Mouse (Mus musculus) mouse embryonic stem cell (cell line): ENCODE measurements around the gene Iqca.

Source experiments
- in situ Hi-C, 2 experiments: fragments of 300-500 bp; cut with MboI; formaldehyde crosslinking; loops; 1 replicate in 1 of 2; 3 replicates in 1 of 2; pipeline ENCODE4 v1.14.3; 2019 to 2020; ENCODE audit warnings: low sequenced_read_pairs in 2 of 2, low pct_unique_long_range_greater_than_20kb in 1 of 2, mixed read lengths in 1 of 2; ENCODE audit not compliant: unreplicated experiment in 1 of 2

Gene Iqca

DNA sequence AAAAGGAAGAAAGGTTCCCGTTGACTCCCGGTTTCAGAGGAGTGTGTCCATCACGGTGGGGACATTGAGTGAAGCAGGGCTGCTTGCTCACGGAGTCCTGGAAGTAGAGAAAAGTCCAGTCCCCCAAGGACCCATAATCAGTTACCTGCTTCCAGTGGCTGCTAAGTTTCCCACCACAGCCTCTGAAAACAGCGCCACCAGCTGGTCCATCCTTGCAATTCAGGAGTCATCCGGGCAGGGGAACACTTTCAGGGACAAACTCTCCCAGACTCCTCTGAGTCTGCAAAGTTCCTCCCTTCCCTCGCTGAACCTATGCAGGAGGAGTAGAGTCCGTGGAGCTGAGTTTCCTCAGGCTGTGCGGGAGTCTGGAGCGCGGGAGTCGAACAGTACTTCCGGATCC is 6.7 kb upstream of the Iqca start:
- in situ Hi-C loops = no loop called here

DNA sequence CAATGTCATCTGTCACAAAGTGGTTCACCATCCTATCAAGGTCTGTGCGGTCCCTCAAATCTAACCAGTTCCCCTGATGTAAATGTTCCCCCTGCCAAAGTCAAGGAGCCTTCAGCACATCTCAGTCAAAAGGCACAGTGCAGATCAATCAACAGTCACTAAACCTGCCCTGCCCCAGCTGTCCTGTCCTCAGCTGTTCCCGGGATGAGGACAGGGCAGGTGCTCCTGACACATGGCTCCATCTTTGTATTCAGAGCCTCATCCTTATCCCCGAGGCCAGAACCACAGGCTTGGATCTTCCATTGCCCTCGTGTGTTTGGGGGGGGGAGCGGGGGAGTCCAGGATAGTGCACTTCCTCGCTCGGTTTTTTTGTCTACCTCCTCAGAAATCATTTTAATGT is 3.4 kb upstream of the Iqca start:
- in situ Hi-C loops = no loop called here

DNA sequence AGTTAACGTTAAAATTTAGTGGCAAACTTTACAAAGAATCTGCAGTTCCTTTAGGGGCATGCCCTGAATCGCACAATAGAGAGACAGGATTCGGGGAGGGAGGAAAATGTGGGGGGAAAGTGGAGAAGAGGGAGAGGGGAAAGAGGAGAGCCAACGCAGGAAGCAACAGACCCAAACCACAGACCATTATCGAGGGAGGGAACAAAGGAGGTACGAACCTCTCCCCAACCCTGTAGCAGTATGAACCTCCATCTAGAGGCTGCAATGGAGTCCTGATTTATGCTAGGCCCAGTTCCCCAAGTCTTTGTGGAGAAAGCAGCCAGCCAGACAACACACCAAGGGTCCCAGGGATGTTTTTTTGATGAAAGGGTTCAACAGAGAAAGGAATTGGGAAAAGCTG is 586 bp upstream of the Iqca start:
- in situ Hi-C loops = no loop called here

DNA sequence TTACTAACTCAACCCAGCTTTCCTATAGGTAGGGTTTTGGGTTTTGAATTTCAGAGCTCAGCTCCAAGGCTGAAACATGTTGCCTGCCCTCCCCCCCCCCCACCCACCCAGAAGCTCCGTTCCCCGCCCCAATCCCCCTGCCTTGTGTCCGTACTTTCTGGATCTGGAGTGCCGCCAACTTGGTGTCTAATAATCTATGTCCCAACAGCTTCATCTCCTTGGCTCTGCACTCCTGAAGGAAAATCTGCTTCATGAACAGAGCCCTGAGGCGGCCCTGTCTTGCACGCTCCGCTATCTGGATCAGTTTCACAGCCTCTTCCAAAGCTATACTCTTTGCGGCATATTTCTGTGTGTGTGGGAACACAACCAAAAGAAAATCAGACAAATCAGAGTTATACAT is 13.5 kb downstream of the Iqca start:
- in situ Hi-C loops = no loop called here

- in situ Hi-C loops = no loop called here
Observed at GRCm38 (mm10) chr1:90132402-90132801, 20.8 kb downstream of the Iqca start.

DNA sequence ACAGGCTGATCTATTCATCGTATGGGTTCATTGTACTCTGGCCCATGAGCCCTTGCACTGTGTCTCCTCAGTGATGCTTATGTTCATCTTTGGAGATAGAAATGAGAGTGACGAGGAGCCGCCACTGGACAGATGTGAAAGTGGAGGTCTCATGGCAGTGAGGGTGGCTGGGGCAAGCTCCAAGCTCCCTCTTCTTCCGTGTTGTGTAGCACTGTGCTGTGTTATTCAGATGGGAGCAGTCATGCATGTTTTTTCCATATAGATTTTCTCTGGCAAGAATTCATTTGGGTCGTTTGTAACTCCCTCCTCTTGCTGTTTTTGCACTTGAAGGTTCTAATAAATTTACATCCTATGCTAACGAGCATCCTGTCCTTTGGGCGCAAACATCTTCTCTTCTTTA is 21.2 kb downstream of the Iqca start:
- in situ Hi-C loops = no loop called here

DNA sequence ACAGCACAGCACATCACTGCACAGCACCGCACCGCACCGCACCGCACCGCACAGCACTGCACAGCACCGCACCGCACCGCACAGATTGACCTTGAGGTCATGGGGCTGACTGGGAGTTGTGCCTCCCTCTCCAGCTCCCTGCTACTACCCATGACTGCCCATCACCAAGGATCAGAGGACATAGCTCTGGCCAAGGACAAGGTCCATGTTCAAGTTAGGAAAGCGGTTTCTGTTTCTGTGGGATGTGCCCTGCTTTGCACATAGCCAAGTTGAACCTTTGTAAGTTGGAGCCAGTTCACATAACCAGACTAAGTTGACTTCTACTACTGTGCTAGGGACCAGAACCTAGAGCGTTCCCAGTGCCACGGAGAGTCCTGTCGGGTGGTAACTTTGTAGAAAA is 28.6 kb downstream of the Iqca start:
- in situ Hi-C loops = no loop called here

GRCm38 (mm10) chr1:90120706-90121105 is 32.5 kb downstream of the Iqca start:
- in situ Hi-C loops = no loop called here

DNA sequence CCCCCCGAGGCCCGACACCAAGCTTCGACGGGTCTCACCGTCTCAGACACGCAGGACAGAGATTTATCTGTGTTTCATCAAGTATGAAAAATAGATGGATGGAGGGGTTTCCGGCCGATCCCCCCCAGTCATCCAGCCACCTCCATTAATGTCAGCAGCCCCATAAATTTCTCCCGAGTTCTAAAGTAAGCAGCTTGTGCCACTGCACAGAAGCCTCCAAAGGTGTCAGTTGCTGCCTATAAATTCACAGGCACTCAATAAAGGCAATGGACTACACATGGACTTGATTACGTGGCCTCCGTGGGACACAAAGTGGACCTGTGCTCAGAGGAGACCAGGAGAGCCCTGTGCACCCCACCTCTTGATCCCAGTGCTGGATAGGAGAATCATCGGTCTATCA is 34.0 kb downstream of the Iqca start:
- in situ Hi-C loops = no loop called here

GRCm38 (mm10) chr1:90117207-90117606 is 36.0 kb downstream of the Iqca start:
- in situ Hi-C loops = no loop called here

DNA sequence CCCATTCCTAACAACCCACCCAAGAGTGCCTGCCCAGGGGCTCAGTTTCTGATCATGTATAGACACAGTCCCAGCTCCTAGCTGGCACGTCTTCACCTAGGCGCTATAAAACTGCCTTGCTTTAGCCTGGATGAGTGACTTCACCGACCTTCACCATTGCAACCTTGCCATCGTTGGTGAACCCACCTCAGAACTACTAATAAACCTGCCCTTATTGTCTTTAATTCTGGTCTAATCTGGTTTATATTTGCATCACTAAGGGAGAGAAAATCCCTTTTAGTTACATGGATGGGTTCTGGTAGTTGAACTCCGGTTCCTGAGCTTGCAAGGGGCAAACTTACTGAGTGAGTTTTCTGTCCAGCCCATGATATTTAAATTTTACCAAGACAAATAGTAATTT is 38.6 kb downstream of the Iqca start:
- in situ Hi-C loops = no loop called here

DNA sequence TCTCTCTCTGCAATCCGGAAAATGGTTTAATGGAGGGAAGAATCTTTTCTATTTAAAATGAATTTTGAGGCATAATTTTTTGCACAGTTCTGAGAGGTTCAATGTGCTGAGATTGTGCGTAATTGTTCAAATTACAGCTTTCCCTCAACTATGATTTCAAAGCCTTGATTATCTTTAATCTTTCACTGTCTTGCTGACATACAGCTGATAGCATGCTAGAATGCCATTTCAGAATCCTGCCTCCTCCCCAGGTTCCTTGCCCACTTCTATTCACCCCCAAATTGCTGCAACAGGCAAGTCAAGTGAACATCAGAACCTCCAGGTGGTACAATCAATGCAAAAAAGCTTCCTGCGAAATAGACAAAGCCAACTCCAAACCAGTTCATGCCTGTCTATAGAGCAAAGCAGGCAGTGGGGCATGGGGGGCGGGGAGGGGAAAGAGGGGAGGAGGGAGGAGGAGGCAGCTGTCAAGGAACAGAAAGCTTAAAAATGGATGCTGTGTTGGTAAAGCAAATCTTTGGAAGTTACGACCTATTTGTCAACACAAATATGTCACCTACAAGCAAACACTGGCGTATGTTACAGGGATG is 39.5 kb downstream of the Iqca start:
- in situ Hi-C loops = no loop called here

DNA sequence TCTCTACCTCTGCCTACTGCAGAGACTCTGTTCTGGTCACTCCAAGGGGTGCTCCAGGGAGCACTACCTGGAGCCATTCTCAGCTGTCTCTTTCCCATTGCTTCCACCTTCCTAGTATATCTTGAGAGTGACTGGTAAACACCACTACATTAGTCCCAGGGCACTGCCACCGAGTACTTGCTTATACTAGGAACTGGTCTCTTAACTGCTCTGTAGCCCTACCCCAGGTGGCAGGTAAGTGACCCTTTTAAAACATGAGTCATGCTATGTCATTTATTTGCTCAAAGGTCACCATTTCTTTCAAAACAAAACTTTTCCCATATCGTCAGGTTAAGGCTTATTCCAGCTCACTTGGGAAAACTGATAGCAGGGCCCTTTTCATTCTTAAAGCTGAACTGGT is 40.5 kb downstream of the Iqca start:
- in situ Hi-C loops = no loop called here

GRCm38 (mm10) chr1:90111198-90111839 is 41.9 kb downstream of the Iqca start:
- in situ Hi-C loops = no loop called here

- in situ Hi-C loops = no loop called here
Observed at GRCm38 (mm10) chr1:90103896-90104487, 49.2 kb downstream of the Iqca start.

GRCm38 (mm10) chr1:90100360-90101232 is 52.6 kb downstream of the Iqca start:
- in situ Hi-C loops = no loop called here

DNA sequence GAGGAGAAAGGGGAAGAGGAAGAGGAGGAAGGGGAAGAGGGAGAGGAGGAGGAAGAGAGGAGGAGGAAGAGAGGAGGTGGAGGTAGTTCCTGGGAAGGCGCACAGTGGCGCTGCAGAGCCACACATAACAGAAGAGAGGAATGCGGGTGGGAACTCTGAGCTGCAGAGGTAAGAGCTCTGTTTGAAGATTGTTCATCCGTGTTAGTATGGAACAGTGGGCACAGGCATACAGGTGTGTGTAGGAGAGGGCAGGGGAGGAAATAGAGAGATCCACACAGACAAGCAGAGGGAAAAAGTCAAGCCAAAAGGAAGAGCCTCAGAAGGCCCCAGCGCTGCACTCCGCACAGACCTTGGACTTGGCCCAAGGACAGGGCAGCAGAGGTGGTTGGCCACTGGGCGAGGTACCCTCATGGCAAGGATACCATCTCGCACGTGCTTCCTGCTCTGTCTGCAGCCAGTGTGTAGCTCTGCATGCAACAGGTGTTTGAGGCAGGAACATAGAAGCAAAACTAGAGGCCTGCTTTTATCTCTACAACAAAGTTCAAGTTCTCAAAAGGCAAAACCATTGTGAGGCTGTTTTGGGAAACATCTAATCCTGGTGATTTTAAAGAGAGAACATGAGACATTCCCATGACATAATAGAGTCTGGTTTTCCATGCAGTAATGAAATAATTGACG is 60.2 kb downstream of the Iqca start:
- in situ Hi-C loops = no loop called here

DNA sequence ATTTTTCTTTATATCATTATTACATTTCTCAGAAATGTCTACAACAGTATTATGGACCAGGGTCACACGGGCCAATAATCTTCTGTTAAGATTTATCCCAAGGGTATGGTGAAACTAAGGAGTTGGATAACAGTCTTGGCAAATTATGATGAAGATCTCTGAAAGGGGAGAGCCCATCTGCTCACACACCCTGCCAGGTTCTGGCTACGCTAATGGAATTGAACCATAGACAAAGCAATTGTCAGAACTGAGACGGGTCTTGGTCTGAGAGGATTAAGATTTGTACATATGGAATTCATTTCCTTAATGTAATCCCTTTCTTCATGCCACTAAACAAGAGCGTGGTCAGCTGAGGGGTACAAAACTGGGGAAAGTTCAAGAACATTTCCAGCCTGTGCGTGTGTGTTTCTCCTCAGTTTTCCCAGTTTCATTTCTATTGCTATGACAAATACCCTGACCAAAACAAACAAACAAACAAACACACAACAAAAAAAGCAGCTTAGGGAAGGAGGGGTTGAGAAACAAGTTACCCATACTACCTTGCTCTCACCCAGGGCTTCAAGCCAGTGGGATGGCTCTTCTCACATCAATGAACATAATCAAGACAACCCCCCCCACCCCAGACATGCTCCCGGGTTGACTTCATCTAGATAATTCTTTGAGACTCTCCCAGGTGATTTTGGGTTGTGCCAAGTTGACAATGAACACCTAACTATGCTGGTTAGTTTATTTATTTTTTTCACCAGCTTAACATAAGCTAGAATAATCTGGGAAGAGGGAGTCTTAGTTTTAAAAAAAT is 64.8 kb downstream of the Iqca start:
- in situ Hi-C loops = no loop called here
